Mouse (Mus musculus) testis, adult 2 months (tissue): ENCODE measurements around the gene Srsf1.

Experiments
- CTCF ChIP-seq: fragments of 200-500 bp; IDR thresholded peaks from 2 replicates; pipeline ENCODE4 v1.5.1; 2012; ENCODE audit warnings: low read depth, mild to moderate bottlenecking, inconsistent platforms, low read length, moderate library complexity; ENCODE audit not compliant: control insufficient read depth, insufficient read depth, insufficient replicate concordance
- POLR2A ChIP-seq: fragments of 200-500 bp; IDR thresholded peaks from 2 replicates; pipeline ENCODE4 v1.6.1; 2012; ENCODE audit warnings: low read depth, mild to moderate bottlenecking, inconsistent platforms, low read length, moderate library complexity; ENCODE audit not compliant: control insufficient read depth

GRCm38 (mm10) chr11:88015795-88016194 lies 31.4 kb upstream of the Srsf1 start:
- TF ChIP-seq CTCF = no peak
- no peak for TF ChIP-seq POLR2A
